Mouse (Mus musculus): ENCODE data around the gene Hecw2.

DNA sequence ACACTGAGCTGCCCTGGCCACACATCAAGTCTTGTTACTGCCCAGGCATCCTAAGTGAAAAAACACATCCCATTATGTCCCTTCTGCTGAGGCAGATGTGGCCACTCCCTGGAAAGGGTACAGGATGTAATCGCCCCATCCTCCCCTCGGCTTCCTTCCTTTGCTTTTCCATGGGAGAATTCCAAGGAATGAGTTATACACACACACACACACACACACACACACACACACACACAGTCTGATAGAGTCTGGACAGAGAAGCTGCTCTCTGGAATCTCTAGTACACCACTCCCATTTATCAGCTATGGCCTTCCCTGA is 216.5 kb downstream of the Hecw2 start:
- TF ChIP-seq CTCF (conservative IDR thresholded peaks at IDR 0.05; ENCODE audit: low read length) (no peak), NANOG (IDR thresholded peaks at IDR 0.05; ENCODE audit: borderline replicate concordance, low read length) (no peak)
